Mouse (Mus musculus): ENCODE measurements around the gene Tmppe.
"Not testable (repeated sequence)": the region's sequence is repeated elsewhere in the genome, so short reads cannot be mapped to it uniquely, and the experiment has no call there.

The Tmppe gene

GRCm38 (mm10) chr9:114400949-114401684 is at the start of gene Tmppe, which contains the start of gene Glb1:
Tmppe (plus strand) TSS chr9:114401105.
Glb1 (plus strand) TSS chr9:114401076.
- peak; percentile 75 to 79 for DNase-seq (ENCODE audit: low spot score in 2 of 2)

- DNase-seq (ENCODE audit: low spot score in 2 of 2), result no peak
These were observed 33.0 kb upstream of the Tmppe start for GRCm38 (mm10) chr9:114367783-114368470.

- no peak for DNase-seq (ENCODE audit: low spot score in 2 of 2)
These were observed 32.4 kb upstream of the Tmppe start for GRCm38 (mm10) chr9:114368471-114368858.

- not testable (repeated sequence) for DNase-seq (ENCODE audit: low spot score in 2 of 2)
These were observed 31.5 kb upstream of the Tmppe start for GRCm38 (mm10) chr9:114369389-114369788.

- not testable (repeated sequence) for DNase-seq (ENCODE audit: low spot score in 2 of 2)
These were observed 29.2 kb upstream of the Tmppe start for GRCm38 (mm10) chr9:114371717-114372116.

- DNase-seq (ENCODE audit: low spot score in 2 of 2), result no peak
These were observed 25.5 kb upstream of the Tmppe start for GRCm38 (mm10) chr9:114375276-114375962.

- DNase-seq (ENCODE audit: low spot score in 2 of 2), result no peak
These were observed 23.7 kb upstream of the Tmppe start for GRCm38 (mm10) chr9:114377168-114377567.

GRCm38 (mm10) chr9:114379871-114380270 is 21.0 kb upstream of the Tmppe start:
- DNase-seq (ENCODE audit: low spot score in 2 of 2), result no peak

- DNase-seq (ENCODE audit: low spot score in 2 of 2), result peak; percentile 6 to 33
These were observed 19.8 kb upstream of the Tmppe start for GRCm38 (mm10) chr9:114380881-114381733.

- no peak for DNase-seq (ENCODE audit: low spot score in 2 of 2)
These were observed 17.8 kb upstream of the Tmppe start for GRCm38 (mm10) chr9:114382936-114383710.

GRCm38 (mm10) chr9:114384691-114385090 is 16.2 kb upstream of the Tmppe start:
- no peak for DNase-seq (ENCODE audit: low spot score in 2 of 2)

GRCm38 (mm10) chr9:114385160-114385559 is 15.7 kb upstream of the Tmppe start:
- no peak for DNase-seq (ENCODE audit: low spot score in 2 of 2)

GRCm38 (mm10) chr9:114387086-114387485 is 13.8 kb upstream of the Tmppe start:
- DNase-seq (ENCODE audit: low spot score in 2 of 2), result no peak

- no peak for DNase-seq (ENCODE audit: low spot score in 2 of 2)
These were observed 12.6 kb upstream of the Tmppe start for GRCm38 (mm10) chr9:114388288-114388687.

- no peak for DNase-seq (ENCODE audit: low spot score in 2 of 2)
These were observed 12.1 kb upstream of the Tmppe start for GRCm38 (mm10) chr9:114388701-114389370.

- no peak for DNase-seq (ENCODE audit: low spot score in 2 of 2)
These were observed 11.5 kb upstream of the Tmppe start for GRCm38 (mm10) chr9:114389371-114389904.

GRCm38 (mm10) chr9:114389905-114390748 is 10.8 kb upstream of the Tmppe start, which contains the start of gene Crtap:
Crtap (minus strand) TSS chr9:114390675.
- DNase-seq (ENCODE audit: low spot score in 2 of 2), result peak in 1 of 2 experiments; percentile 43

GRCm38 (mm10) chr9:114390749-114391075 is 10.2 kb upstream of the Tmppe start:
- DNase-seq (ENCODE audit: low spot score in 2 of 2), result no peak

GRCm38 (mm10) chr9:114394136-114394535 is 6.8 kb upstream of the Tmppe start:
- DNase-seq (ENCODE audit: low spot score in 2 of 2), result not testable (repeated sequence)

Measured in natural killer cell, adult 2 months (primary cell).